Mouse (Mus musculus): ENCODE data around the gene Hist1h4j.
A peak's percentile ranks its signal among the peaks of the same experiment; 100 is the strongest.

Gene Hist1h4j

DNA sequence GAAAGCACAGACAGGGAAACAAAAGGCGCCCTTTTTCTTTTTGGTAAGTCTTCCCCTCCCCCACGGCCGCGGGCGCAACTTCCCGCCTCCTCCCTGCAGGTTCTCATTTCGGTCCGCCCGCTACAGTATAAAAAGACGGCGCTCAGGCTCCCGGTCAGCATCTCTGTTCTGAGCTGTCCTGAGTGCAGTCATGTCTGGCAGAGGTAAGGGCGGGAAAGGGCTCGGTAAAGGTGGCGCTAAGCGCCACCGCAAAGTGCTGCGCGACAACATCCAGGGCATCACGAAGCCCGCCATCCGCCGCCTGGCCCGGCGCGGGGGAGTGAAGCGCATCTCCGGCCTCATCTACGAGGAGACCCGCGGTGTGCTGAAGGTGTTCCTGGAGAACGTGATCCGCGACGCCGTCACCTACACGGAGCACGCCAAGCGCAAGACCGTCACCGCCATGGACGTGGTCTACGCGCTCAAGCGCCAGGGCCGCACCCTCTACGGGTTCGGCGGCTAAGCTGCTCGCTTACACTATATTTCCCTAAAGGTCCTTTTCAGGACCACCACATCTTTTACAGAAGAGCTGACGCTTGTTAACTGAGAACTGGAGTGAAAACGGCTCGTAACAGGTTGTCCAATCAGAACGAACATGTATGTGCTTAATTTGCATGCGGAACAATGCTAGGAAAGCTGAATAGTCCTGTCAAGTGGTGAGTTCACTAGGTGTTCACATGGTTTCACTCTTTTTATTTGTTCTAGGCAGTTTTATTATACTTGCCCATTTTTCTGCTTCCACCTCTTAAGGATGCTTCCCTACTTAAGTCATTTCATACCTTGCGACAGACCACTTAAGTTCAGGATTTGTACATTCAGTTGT is at the start of gene Hist1h4j:
Gene Hist1h4j (plus strand): TSS at position 159 of the 862 bp plus-strand sequence.
- peak; percentile 76 to 89 for DNase-seq (ENCODE audit: low spot score in 2 of 2)

DNA sequence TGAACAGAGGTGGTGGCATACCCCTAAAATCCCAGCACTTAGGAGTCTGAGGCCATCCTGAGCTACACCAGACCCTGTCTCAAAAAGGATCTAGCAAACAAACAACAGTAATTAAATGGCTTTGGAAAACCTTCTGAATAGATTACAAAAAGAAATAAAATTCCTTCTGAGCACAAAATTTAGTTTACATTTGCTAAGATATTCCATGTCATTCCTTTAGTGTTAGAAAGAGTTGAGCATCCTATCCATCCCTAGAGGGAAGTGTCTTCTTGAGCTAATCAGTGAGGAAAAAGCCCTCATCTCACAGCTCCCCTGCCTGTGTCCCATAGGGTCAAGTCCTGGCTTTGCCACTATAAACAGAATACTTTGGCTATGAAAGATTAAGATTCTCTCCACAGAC is 37.1 kb upstream of the Hist1h4j start, which contains the start of gene Olfr1359:
Gene Olfr1359 (plus strand): TSS at position 301 of the 400 bp plus-strand sequence.
- DNase-seq (ENCODE audit: low spot score in 2 of 2) = no peak

DNA sequence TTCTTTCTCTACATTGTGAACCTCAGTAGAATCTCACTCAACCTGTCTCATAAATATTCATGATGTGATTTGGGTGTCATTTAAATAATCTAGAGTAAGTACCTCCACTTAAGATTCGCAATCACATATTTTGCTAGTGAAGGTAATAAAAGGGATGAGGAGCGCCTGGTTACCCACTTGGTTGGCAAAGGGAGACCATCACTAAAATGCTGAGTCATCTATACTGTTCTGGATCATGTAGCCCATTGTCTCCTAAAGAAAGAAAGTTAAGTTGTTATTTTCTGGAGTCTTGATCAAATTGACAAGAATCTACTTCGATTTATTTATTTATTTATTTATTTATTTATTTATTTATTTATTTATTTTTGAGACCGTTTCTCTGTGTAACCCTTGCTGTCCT is 28.2 kb upstream of the Hist1h4j start:
- DNase-seq (ENCODE audit: low spot score in 2 of 2) = no peak

DNA sequence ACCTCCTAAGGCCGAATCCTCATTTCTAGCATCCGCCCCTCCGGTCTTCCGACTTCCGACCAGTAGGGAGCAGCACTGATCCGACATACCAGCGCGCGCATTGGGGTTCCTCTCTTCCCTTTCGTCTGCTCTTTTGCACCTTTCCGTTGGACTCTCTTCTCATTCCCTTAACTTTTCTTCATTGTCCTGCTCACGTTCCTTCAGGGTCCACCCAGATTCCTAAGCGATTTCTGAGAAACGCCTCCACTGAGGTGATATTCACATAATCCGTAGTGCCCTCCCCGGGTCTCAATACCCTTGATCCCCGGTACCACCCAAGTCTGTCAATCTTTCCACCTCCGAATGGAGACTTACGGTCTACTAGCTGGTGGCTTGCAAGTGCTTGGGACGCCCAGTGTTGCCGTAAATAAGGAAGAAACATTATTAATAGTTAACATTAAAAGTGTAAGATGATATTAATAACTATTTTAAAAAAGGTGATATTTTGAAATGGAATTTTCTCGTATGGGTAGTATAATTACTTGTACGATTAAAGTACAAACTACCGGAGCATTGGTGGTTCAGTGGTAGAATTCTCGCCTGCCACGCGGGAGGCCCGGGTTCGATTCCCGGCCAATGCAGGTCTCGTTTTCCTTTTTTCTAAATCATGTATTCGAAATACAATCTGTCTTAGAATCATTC is 24.7 kb upstream of the Hist1h4j start:
- peak; percentile 90 to 93 for DNase-seq (ENCODE audit: low spot score in 2 of 2)

DNA sequence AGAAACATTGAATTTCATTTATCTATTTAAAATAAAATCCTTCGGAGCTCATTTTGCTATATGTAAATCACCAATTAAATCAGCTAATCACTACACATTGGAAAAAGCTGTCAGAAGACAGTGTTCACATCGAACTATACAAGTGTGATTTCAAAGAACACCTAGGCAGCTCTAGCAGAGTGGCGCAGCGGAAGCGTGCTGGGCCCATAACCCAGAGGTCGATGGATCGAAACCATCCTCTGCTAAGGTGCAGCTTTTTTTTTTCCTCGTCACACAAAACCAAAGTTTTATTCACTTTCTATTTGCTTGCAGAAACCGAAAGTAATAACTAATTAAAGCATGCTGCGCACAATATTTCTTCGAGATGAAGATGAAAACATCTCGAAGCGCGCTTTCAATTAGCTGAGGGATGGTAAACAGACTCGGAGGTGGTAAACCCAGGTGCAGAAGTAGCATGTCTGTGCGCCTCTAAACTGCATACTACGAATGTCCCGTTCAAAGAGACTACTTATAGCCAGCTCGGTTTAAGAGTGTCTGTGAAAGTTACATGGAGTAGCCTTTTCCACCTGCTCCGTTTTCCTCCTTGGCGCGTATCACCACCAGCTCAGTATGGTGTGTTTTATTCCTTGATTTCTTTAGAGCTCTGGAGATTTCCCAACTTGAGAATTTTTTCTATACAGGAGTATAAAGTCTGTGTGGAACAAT is 23.9 kb upstream of the Hist1h4j start:
- DNase-seq (ENCODE audit: low spot score in 2 of 2) = peak; percentile 81 to 85

DNA sequence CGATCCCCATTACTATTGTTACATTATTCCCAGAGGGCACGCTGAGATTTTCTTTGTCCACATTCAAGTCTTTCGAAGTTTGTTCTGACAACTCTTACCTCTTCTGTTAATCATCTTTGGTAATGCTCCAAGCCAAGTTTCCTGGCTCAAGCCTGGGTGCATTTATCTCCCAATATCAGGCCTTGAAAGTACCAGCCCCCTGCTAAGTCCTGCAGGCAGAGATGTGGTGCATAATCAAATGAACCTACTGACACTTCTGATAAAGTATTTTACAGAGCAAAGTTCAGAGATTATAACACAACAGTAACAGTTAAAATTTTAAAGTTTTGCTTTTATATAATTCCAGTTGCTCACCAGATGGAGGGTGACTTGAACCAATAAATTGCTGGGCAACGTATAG is 23.2 kb upstream of the Hist1h4j start:
- no peak for DNase-seq (ENCODE audit: low spot score in 2 of 2)

DNA sequence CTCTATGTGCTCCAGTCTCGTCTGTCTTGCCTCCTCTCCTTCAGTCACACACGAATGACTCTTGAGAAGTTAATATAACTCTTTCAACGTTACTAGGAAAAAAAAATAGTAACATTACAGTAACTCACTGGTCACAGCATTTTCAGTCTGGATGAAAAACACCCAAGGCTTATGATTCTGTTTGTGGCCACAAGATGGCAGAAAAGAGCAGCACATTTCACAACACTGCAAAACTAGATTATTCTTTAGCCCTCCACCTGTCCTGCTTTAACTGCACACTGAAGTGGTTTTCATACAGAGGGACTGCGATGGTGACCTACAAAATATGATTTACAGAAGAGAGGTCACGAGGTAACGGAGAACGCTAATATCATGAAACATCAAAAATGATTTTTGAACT is 20.1 kb upstream of the Hist1h4j start:
- DNase-seq (ENCODE audit: low spot score in 2 of 2) = peak; percentile 68 to 79

DNA sequence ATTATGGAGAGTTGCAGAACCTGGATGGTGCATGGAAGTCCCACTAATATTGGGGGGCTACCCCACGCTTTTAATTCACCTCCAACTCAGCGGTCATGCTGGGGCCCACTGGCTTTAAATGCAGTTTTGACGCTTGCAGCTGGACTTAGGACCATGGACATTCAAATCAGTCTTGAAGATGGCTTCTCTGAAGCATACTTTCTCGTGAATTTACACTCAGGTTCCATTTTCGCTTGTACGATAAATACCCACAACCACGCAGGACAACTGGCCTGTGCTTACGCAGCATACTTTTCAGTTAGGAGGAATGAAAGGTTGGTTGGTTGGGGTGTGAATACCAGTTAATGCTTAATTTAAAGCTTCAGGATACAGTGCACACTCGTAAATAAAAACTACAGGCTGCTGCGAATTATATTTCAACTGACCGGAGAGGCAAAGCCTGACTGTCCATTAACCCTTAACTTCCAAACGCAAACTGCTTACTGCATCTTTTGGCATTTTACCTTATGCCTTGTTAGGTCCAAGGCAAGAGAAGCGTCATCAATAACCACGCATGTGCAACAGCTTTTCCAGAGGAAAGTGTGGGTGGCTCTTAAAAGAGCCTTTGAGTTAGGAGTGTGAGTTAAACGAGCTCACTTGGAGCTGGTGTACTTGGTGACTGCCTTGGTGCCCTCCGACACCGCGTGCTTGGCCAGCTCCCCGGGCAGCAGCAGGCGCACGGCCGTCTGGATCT is 19.6 kb upstream of the Hist1h4j start:
- peak; percentile 48 to 51 for DNase-seq (ENCODE audit: low spot score in 2 of 2)

DNA sequence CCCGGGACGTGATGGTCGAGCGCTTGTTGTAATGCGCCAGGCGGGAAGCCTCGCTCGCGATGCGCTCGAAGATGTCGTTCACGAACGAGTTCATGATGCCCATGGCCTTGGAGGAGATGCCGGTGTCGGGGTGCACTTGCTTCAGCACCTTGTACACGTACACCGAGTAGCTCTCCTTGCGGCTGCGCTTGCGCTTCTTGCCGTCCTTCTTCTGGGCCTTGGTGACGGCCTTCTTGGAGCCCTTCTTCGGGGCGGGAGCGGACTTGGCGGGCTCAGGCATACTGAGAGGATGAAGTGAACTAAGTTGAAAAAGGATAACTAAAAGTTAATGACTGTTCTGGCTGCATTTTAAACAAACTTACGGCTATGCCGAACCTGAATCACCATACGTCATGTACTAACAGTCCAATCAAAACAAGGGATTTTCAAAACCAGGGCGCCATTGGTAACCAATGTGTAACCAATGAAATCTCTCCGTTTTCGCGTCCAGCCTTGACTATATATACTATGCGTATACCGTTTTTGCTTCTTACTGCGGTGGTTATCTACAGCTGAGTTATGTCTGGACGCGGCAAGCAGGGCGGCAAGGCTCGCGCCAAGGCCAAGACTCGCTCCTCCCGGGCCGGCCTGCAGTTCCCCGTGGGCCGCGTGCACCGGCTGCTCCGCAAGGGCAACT is 18.9 kb upstream of the Hist1h4j start, which contains the start of the genes Hist1h2bl and Hist1h2ai:
Gene Hist1h2bl (minus strand): TSS at position 280 of the 676 bp plus-strand sequence.
Gene Hist1h2ai (plus strand): TSS at position 559 of the 676 bp plus-strand sequence.
- DNase-seq (ENCODE audit: low spot score in 2 of 2) = peak; percentile 85 to 89

DNA sequence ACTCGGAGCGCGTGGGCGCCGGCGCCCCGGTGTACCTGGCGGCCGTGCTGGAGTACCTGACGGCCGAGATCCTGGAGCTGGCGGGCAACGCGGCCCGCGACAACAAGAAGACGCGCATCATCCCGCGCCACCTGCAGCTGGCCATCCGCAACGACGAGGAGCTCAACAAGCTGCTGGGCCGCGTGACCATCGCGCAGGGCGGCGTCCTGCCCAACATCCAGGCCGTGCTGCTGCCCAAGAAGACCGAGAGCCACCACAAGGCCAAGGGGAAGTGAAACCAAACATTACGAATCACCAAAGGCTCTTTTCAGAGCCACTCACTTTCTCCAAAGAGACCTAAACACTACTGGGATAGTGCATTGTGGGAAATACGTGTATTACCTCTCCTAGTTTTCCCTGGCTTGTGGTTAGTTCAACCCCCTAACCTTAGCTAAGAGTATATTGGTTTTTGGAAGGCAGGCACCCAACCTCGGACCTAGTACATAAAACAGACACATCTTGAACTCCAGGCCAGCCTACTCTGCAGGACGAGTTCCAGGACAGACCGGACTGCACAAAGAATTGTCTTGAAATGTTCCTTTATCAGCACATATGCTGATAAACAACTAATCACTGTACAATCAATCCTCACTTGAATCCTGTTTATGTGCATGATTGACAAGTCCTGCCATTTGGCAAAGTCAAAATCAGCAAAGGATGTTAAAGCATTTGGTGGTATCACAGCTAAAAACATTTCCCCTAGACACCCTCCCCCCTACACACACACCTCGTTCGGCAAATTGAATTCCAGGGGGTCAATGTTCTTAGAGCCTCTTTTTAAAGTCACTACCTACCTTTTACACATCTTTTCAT is 18.1 kb upstream of the Hist1h4j start:
- peak; percentile 52 to 61 for DNase-seq (ENCODE audit: low spot score in 2 of 2)

DNA sequence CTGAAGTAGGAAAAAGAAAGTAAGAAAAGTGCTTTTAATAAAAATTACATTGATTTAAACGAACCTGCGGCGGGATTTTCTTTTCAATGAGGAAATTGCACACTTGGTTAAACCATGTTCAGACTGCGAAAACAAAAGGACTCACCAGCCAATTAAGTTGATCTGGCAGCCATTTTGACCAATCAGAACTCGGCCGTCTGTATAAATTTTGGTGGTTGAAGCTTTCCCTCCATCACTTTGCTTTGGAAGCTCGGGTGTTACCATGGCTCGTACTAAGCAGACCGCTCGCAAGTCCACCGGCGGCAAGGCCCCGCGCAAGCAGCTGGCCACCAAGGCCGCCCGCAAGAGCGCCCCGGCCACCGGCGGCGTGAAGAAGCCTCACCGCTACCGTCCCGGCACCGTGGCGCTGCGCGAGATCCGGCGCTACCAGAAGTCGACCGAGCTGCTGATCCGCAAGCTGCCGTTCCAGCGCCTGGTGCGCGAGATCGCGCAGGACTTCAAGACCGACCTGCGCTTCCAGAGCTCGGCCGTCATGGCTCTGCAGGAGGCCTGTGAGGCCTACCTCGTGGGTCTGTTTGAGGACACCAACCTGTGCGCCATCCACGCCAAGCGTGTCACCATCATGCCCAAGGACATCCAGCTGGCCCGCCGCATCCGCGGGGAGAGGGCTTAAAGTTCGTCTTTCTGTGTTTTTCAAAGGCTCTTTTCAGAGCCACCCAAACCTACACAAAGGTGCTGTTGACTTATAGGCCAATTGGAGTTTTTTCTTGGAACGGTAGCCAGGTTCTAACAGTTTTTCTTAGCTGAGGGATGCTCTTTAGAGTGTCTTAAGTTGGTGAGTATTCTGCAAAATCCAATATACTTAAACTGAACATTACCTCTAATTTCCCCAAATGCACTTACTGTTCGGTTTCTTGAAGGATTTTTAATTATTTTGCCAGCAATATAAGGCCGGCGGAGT is 17.2 kb upstream of the Hist1h4j start, which contains the start of gene Hist1h3h:
Gene Hist1h3h (plus strand): TSS at position 263 of the 961 bp plus-strand sequence.
- DNase-seq (ENCODE audit: low spot score in 2 of 2) = peak; percentile 88 to 94

DNA sequence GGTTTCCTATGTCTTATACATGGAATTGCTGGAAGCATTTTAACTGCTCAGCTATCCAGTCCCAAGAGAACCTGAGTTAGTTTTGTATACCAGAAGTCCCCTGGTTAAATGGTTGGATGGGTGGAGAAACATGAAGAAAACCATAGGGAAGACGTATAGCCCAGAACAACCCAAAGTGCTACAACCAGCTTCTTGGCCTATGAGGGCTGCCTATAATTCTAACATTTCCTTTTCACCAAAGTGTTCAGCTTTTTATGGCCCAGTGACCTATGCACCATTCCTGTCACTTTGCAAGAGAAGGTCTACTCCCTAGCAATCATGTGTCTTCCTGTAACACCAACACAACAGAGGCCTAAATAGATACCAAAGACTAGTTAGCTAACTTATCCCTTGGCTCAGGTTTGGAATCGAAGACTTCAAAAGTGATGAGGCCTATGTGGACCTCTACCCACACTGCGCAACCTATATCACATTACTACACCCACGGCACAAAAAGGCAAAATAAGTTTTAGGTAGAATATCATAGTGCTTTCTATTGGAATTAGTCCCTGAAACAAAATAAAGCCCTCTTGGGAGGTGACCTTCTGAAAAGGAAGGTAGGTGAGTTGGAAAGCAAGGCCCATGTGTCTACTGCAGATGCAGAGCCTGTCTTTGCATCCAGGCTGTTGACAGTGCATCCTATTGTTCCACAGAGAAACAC is 16.3 kb upstream of the Hist1h4j start:
- DNase-seq (ENCODE audit: low spot score in 2 of 2) = peak in 1 of 2 experiments; percentile 40

DNA sequence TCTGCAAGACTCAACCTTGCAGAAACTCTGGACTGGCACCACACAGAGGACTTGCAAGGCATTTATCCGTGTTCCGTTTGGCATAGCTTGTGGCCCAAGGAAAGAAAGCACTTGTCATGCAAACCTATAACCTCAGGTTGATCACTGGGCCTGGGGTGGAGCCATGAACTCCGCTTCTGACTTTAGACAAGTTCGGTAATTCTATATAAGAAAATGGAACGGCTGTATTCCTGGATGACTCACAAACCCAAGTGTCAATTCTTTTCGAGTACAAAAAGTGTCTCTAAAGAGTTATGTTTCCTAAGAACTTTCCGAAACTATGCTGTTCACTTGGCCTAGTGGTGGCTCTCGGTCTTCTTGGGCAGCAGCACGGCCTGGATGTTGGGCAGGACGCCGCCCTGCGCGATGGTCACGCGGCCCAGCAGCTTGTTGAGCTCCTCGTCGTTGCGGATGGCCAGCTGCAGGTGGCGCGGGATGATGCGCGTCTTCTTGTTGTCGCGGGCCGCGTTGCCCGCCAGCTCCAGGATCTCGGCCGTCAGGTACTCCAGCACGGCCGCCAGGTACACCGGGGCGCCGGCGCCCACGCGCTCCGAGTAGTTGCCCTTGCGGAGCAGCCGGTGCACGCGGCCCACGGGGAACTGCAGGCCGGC is 13.6 kb upstream of the Hist1h4j start:
- DNase-seq (ENCODE audit: low spot score in 2 of 2) = peak; percentile 43

DNA sequence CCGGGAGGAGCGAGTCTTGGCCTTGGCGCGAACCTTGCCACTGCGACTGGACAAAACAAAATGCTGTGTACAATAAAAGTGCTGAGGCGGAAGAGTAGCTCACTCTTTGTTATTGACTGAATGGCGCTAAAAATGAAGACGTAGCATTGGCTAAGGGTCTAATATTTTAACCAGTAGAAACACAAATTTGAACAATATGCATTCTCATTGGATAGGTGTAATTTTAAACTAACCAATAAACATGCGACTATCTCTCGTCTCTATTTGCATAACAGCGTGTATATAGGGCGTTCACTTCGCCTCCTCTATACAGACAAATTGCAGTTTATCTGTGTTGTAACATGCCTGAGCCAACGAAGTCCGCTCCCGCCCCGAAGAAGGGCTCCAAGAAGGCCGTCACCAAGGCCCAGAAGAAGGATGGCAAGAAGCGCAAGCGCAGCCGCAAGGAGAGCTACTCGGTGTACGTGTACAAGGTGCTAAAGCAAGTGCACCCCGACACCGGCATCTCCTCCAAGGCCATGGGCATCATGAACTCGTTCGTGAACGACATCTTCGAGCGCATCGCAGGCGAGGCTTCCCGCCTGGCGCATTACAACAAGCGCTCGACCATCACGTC is 13.0 kb upstream of the Hist1h4j start, which contains the start of gene Hist1h2bm:
Gene Hist1h2bm (plus strand): TSS at position 288 of the 616 bp plus-strand sequence.
- peak; percentile 76 to 80 for DNase-seq (ENCODE audit: low spot score in 2 of 2)

DNA sequence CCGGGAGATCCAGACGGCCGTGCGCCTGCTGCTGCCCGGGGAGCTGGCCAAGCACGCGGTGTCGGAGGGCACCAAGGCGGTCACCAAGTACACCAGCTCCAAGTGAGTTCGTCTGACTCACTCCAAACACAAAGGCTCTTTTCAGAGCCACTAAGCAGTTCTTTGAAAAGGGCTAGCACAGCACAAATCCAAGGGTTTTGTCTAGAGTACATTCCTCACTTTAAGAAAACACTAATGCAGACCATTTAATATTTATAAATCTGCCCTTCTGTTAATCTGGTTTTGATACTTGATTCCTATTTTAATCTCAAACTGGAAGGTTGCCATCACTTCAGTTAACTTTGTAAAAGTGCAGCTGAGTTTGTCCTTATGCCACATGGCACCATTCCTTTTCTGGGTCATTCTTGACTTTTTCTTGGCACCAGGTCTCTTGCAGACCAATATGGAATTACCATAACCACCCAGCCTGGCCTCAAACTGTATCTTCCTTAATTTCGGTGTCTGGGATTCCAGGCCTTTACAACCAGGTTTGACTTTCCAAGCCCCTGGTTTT is 12.4 kb upstream of the Hist1h4j start:
- DNase-seq (ENCODE audit: low spot score in 2 of 2) = peak in 1 of 2 experiments; percentile 33
